ENCODE assay signal across 19 mouse cellular contexts in genomic region chr2:146299841-146300460, GRCm38 (mm10).
DNase-seq lines count a peak whose midpoint lies in the region; ATAC-seq and TF ChIP-seq lines count a peak whose summit lies in the region.
"Had no signal": no experiment of that assay in that cellular context is flagged by ENCODE, and none has a peak within 500 bp of the region (broad histone marks: within the 10 kb centered on the region; RNA-seq: fewer than 3 reads in every experiment).

No protein-coding gene starts in this region.

- peak; percentile 32; the same call in 1 of the 2 replicates for ATAC-seq in hindbrain, embryonic 11.5 days (ENCODE audit: low FRiP score)
- no peak for ATAC-seq in hindbrain, embryonic 16.5 days
- ATAC-seq in embryonic facial prominence, embryonic 11.5 days (replicated peaks; ENCODE audit: insufficient number of reproducible peaks, low FRiP score, low TSS enrichment, low read depth), result peak; percentile 63; the same call in 1 of the 2 replicates
- peak; percentile 82 for ATAC-seq in forebrain, embryonic 16.5 days
- peak; percentile 55; the same call in 1 of the 2 replicates for ATAC-seq in midbrain, embryonic 15.5 days (replicated peaks)
- ATAC-seq: intestine, embryonic 16.5 days; lung, postnatal 0 days; Patski had no signal

- peak overlapping the region; percentile 3; the same call in 1 of the 2 replicates for H3K27ac ChIP-seq in hindbrain, embryonic 11.5 days (ENCODE audit: low read depth, low read length)
- H3K27ac ChIP-seq in hindbrain, embryonic 16.5 days (ENCODE audit: low read depth, low read length), result no peak overlapping the region
- no peak overlapping the region for H3K27ac ChIP-seq in embryonic facial prominence, embryonic 11.5 days (replicated peaks; ENCODE audit: low read depth, low read length)
- peak overlapping the region; percentile 51 for H3K27ac ChIP-seq in forebrain, embryonic 16.5 days (ENCODE audit: low read length)
- peak overlapping the region; percentile 51 for H3K27ac ChIP-seq in midbrain, embryonic 15.5 days
- H3K27ac ChIP-seq in heart, adult 2 months, result no peak overlapping the region
- H3K27ac ChIP-seq: embryonic facial prominence, embryonic 12.5 days; gastrocnemius, adult 2 months; kidney, embryonic 15.5 days; limb, embryonic 12.5 days; liver, embryonic 13.5 days had no signal

- no peaks in the 10 kb centered on the region for H3K9me3 ChIP-seq in hindbrain, embryonic 11.5 days (ENCODE audit: control insufficient read depth, low read length)
- no peaks in the 10 kb centered on the region for H3K9me3 ChIP-seq in hindbrain, embryonic 16.5 days (ENCODE audit: control insufficient read depth, low read length)
- H3K9me3 ChIP-seq in embryonic facial prominence, embryonic 11.5 days (replicated peaks; ENCODE audit: control insufficient read depth, low read length), result no peaks in the 10 kb centered on the region
- H3K9me3 ChIP-seq in forebrain, embryonic 16.5 days (ENCODE audit: control insufficient read depth, low read length), result no peaks in the 10 kb centered on the region
- H3K9me3 ChIP-seq in midbrain, embryonic 15.5 days, result no peaks in the 10 kb centered on the region
- H3K9me3 ChIP-seq: embryonic facial prominence, embryonic 12.5 days; kidney, embryonic 15.5 days; limb, embryonic 12.5 days; liver, embryonic 13.5 days had no signal

- no peaks in the 10 kb centered on the region for H3K79me2 ChIP-seq in heart, adult 2 months (replicated peaks; ENCODE audit: control insufficient read depth, insufficient read depth, low read length)

- no peak overlapping the region for H3K4me3 ChIP-seq in hindbrain, embryonic 11.5 days (ENCODE audit: low read depth, low read length)
- no peak overlapping the region for H3K4me3 ChIP-seq in hindbrain, embryonic 16.5 days (ENCODE audit: low read length)
- no peak overlapping the region for H3K4me3 ChIP-seq in embryonic facial prominence, embryonic 11.5 days (ENCODE audit: low read depth, low read length)
- H3K4me3 ChIP-seq in forebrain, embryonic 16.5 days (replicated peaks; ENCODE audit: low read length), result no peak overlapping the region
- no peak overlapping the region for H3K4me3 ChIP-seq in midbrain, embryonic 15.5 days
- no peak overlapping the region for H3K4me3 ChIP-seq in heart, adult 2 months
- H3K4me3 ChIP-seq: embryonic facial prominence, embryonic 12.5 days; gastrocnemius, adult 2 months; kidney, embryonic 15.5 days; limb, embryonic 12.5 days; liver, embryonic 13.5 days had no signal

- H3K9ac ChIP-seq in hindbrain, embryonic 11.5 days (ENCODE audit: low read depth, low read length), result no peak overlapping the region
- H3K9ac ChIP-seq in hindbrain, embryonic 16.5 days (ENCODE audit: low read depth, low read length), result no peak overlapping the region
- H3K9ac ChIP-seq in embryonic facial prominence, embryonic 11.5 days (replicated peaks; ENCODE audit: low read length), result no peak overlapping the region
- H3K9ac ChIP-seq in forebrain, embryonic 16.5 days (replicated peaks; ENCODE audit: low read depth, low read length), result no peak overlapping the region
- no peak overlapping the region for H3K9ac ChIP-seq in midbrain, embryonic 15.5 days
- H3K9ac ChIP-seq in heart, adult 2 months (ENCODE audit: low read depth, low read length), result no peak overlapping the region
- H3K9ac ChIP-seq: embryonic facial prominence, embryonic 12.5 days; kidney, embryonic 15.5 days; limb, embryonic 12.5 days; liver, embryonic 13.5 days had no signal

- no peaks in the 10 kb centered on the region for H3K27me3 ChIP-seq in hindbrain, embryonic 11.5 days (ENCODE audit: control insufficient read depth, insufficient read depth, low read length)
- no peaks in the 10 kb centered on the region for H3K27me3 ChIP-seq in hindbrain, embryonic 16.5 days (replicated peaks; ENCODE audit: control insufficient read depth, insufficient read depth, low read length)
- no peaks in the 10 kb centered on the region for H3K27me3 ChIP-seq in embryonic facial prominence, embryonic 11.5 days (ENCODE audit: control insufficient read depth, insufficient read depth, low read length)
- H3K27me3 ChIP-seq in forebrain, embryonic 16.5 days (replicated peaks; ENCODE audit: control insufficient read depth, insufficient read depth, low read length), result no peaks in the 10 kb centered on the region
- no peaks in the 10 kb centered on the region for H3K27me3 ChIP-seq in midbrain, embryonic 15.5 days (replicated peaks)
- no peaks in the 10 kb centered on the region for H3K27me3 ChIP-seq in heart, adult 2 months (ENCODE audit: control insufficient read depth, insufficient read depth, low read length)
- H3K27me3 ChIP-seq: embryonic facial prominence, embryonic 12.5 days; kidney, embryonic 15.5 days; limb, embryonic 12.5 days; liver, embryonic 13.5 days; Patski had no signal

- TF ChIP-seq POLR2A in heart, adult 2 months (IDR thresholded peaks at IDR 0.05; ENCODE audit: insufficient read depth, low read depth, low read length), result no peak

- TF ChIP-seq CTCF in heart, adult 2 months (IDR thresholded peaks at IDR 0.05), result no peak

- intact Hi-C loops in heart, adult 2 months (cut with DNase I), result no loop called here

- TF ChIP-seq EP300 in heart, adult 2 months (IDR thresholded peaks at IDR 0.05; ENCODE audit: insufficient read depth, low read depth, low read length), result no peak

- H3K36me3 ChIP-seq in hindbrain, embryonic 11.5 days (ENCODE audit: control insufficient read depth, insufficient read depth, low read length), result no peaks in the 10 kb centered on the region
- H3K36me3 ChIP-seq in hindbrain, embryonic 16.5 days (ENCODE audit: control insufficient read depth, insufficient read depth, low read length), result no peaks in the 10 kb centered on the region
- no peaks in the 10 kb centered on the region for H3K36me3 ChIP-seq in embryonic facial prominence, embryonic 11.5 days (replicated peaks; ENCODE audit: control insufficient read depth, insufficient read depth, low read depth, low read length)
- no peaks in the 10 kb centered on the region for H3K36me3 ChIP-seq in forebrain, embryonic 16.5 days (ENCODE audit: control insufficient read depth, insufficient read depth)
- H3K36me3 ChIP-seq in midbrain, embryonic 15.5 days (replicated peaks), result no peaks in the 10 kb centered on the region
- H3K36me3 ChIP-seq in heart, adult 2 months (ENCODE audit: control insufficient read depth, insufficient read depth, low read length), result no peaks in the 10 kb centered on the region
- H3K36me3 ChIP-seq: embryonic facial prominence, embryonic 12.5 days; kidney, embryonic 15.5 days; limb, embryonic 12.5 days had no signal

- no peak for DNase-seq in hindbrain, embryonic 11.5 days (ENCODE audit: low spot score)
- DNase-seq in embryonic facial prominence, embryonic 11.5 days (ENCODE audit: low spot score), result peak; percentile 46
- no peak for DNase-seq in adrenal gland, postnatal 36 days
- DNase-seq in neural tube, embryonic 10.5 days (ENCODE audit: extremely low spot score, low spot score), result no peak
- DNase-seq in heart, adult 2 months, result no peak
- DNase-seq: cerebellum, adult 9-11 months; gastrocnemius, adult 2 months; heart, adult 11 months; heart, postnatal 4 days; liver, embryonic 13.5 days had no signal

- no peaks in the 10 kb centered on the region; the same call in none of the 2 replicates for H3K4me1 ChIP-seq in hindbrain, embryonic 11.5 days (replicated peaks; ENCODE audit: control insufficient read depth, insufficient read depth, low read length)
- peaks cover 7% of the 10 kb centered on the region for H3K4me1 ChIP-seq in hindbrain, embryonic 16.5 days (ENCODE audit: control insufficient read depth, insufficient read depth, low read depth, low read length)
- H3K4me1 ChIP-seq in embryonic facial prominence, embryonic 11.5 days (ENCODE audit: control insufficient read depth, insufficient read depth, low read length), result no peaks in the 10 kb centered on the region
- peaks cover 23% of the 10 kb centered on the region for H3K4me1 ChIP-seq in forebrain, embryonic 16.5 days (replicated peaks; ENCODE audit: control insufficient read depth, insufficient read depth, low read length)
- peaks cover 28% of the 10 kb centered on the region for H3K4me1 ChIP-seq in midbrain, embryonic 15.5 days
- H3K4me1 ChIP-seq in heart, adult 2 months (ENCODE audit: control insufficient read depth, insufficient read depth, low read length), result no peaks in the 10 kb centered on the region; the same call in 1 of the 2 replicates
- H3K4me1 ChIP-seq: kidney, embryonic 15.5 days; liver, embryonic 13.5 days had no signal

- no peak overlapping the region for H3K4me2 ChIP-seq in hindbrain, embryonic 11.5 days (replicated peaks; ENCODE audit: low read depth, low read length)
- no peak overlapping the region for H3K4me2 ChIP-seq in hindbrain, embryonic 16.5 days (ENCODE audit: low read length)
- H3K4me2 ChIP-seq in embryonic facial prominence, embryonic 11.5 days (ENCODE audit: low read depth, low read length), result no peak overlapping the region
- H3K4me2 ChIP-seq in forebrain, embryonic 16.5 days (ENCODE audit: low read length), result no peak overlapping the region
- no peak overlapping the region for H3K4me2 ChIP-seq in midbrain, embryonic 15.5 days
- H3K4me2 ChIP-seq: embryonic facial prominence, embryonic 12.5 days; kidney, embryonic 15.5 days; limb, embryonic 12.5 days; liver, embryonic 13.5 days had no signal

- 17% methylated on average over 3 of the region's 3 CpGs for WGBS in hindbrain, embryonic 11.5 days
- 31% methylated on average over 3 of the region's 3 CpGs for WGBS in hindbrain, embryonic 16.5 days
- 30% methylated on average over 3 of the region's 3 CpGs for WGBS in embryonic facial prominence, embryonic 11.5 days
- WGBS in forebrain, embryonic 16.5 days, result 16% methylated on average over 3 of the region's 3 CpGs
- WGBS in midbrain, embryonic 15.5 days, result 19% methylated on average over 3 of the region's 3 CpGs
- 92% methylated on average over 3 of the region's 3 CpGs for WGBS in heart, adult 2 months

Comparison
In these comparisons a context has a peak if more than half of its experiments do, and no peak if none do; other contexts are left out.
1. H3K27ac ChIP-seq: peak in hindbrain, embryonic 11.5 days (single experiment), forebrain, embryonic 16.5 days (single experiment) and midbrain, embryonic 15.5 days (single experiment); none in hindbrain, embryonic 16.5 days (single experiment), embryonic facial prominence, embryonic 11.5 days (single experiment) and heart, adult 2 months (single experiment).